Mouse (Mus musculus) left cerebral cortex, adult 9 months (tissue): ENCODE data around the gene Ppp1r18.
"Not testable (repeated sequence)": the region's sequence is repeated elsewhere in the genome, so short reads cannot be mapped to it uniquely, and the experiment has no call there.

Experiments
- DNase-seq, 2 experiments: peaks; one replicate each; pipeline ENCODE4 v3.0.0; 2022; ENCODE audit warnings: low spot score in 2 of 2

Gene Ppp1r18

GRCm38 (mm10) chr17:35836991-35837422, 28.4 kb upstream of the Ppp1r18 start:
- peak in 1 of 2 experiments; percentile 84 for DNase-seq

GRCm38 (mm10) chr17:35837487-35837886, 27.9 kb upstream of the Ppp1r18 start:
- DNase-seq, result peak in 1 of 2 experiments; percentile 41

- DNase-seq, result peak; percentile 91 to 97
Observed at GRCm38 (mm10) chr17:35838122-35838544, 27.3 kb upstream of the Ppp1r18 start, which contains the start of gene Tubb5. Gene Tubb5 (minus strand): TSS chr17:35838306.

- DNase-seq, result no peak
Observed at GRCm38 (mm10) chr17:35838570-35838969, 26.8 kb upstream of the Ppp1r18 start.

GRCm38 (mm10) chr17:35839002-35839401, 26.4 kb upstream of the Ppp1r18 start:
- not testable (repeated sequence) for DNase-seq

GRCm38 (mm10) chr17:35840561-35840960, 24.8 kb upstream of the Ppp1r18 start:
- DNase-seq, result no peak

- peak; percentile 99 to 100 for DNase-seq
Observed at GRCm38 (mm10) chr17:35841076-35841950, 24.1 kb upstream of the Ppp1r18 start, which contains the start of gene Mdc1. Gene Mdc1 (plus strand): TSS chr17:35841515.

- no peak for DNase-seq
Observed at GRCm38 (mm10) chr17:35842006-35842405, 23.4 kb upstream of the Ppp1r18 start.

- no peak for DNase-seq
Observed at GRCm38 (mm10) chr17:35843514-35843913, 21.9 kb upstream of the Ppp1r18 start.

GRCm38 (mm10) chr17:35848112-35848511, 17.3 kb upstream of the Ppp1r18 start:
- peak in 1 of 2 experiments; percentile 65 for DNase-seq

- no peak for DNase-seq
Observed at GRCm38 (mm10) chr17:35850974-35851373, 14.4 kb upstream of the Ppp1r18 start.

GRCm38 (mm10) chr17:35859371-35859770, 6.0 kb upstream of the Ppp1r18 start:
- DNase-seq, result no peak

- DNase-seq, result no peak
Observed at GRCm38 (mm10) chr17:35859835-35860234, 5.6 kb upstream of the Ppp1r18 start.

GRCm38 (mm10) chr17:35860831-35861197, 4.6 kb upstream of the Ppp1r18 start:
- no peak for DNase-seq

- peak in 1 of 2 experiments; percentile 86 for DNase-seq
Observed at GRCm38 (mm10) chr17:35861198-35861857, 4.1 kb upstream of the Ppp1r18 start, which contains the start of gene Nrm. Gene Nrm (plus strand): TSS chr17:35861318.

- DNase-seq, result no peak
Observed at GRCm38 (mm10) chr17:35864832-35865353, 500 bp upstream of the Ppp1r18 start.

- no peak for DNase-seq
Observed at GRCm38 (mm10) chr17:35866281-35866831, 963 bp downstream of the Ppp1r18 start.

GRCm38 (mm10) chr17:35866911-35867890, 1.8 kb downstream of the Ppp1r18 start:
- no peak for DNase-seq

GRCm38 (mm10) chr17:35868165-35868820, 2.9 kb downstream of the Ppp1r18 start:
- DNase-seq, result no peak

GRCm38 (mm10) chr17:35868961-35869345, 3.6 kb downstream of the Ppp1r18 start:
- DNase-seq, result no peak
